Mouse (Mus musculus) embryonic fibroblast, embryonic 13.5 days (primary cell): ENCODE measurements around the gene Pde4a.

Experiments used
- CTCF ChIP-seq: IDR thresholded peaks from 2 replicates; pipeline ENCODE4 v1.5.1; 2011; ENCODE audit warnings: mild to moderate bottlenecking, control low read depth, low read length, moderate library complexity, borderline replicate concordance; ENCODE audit not compliant: insufficient read depth
- POLR2A ChIP-seq: IDR thresholded peaks from 2 replicates; pipeline ENCODE4 v1.6.1; 2011; ENCODE audit warnings: low read depth, mild to moderate bottlenecking, control low read depth, low read length, moderate library complexity

- TF ChIP-seq CTCF (no peak), POLR2A (no peak)
Observed at GRCm38 (mm10) chr9:21145431-21145830, 20.1 kb upstream of the Pde4a start.
